Mouse (Mus musculus) cerebellum, postnatal 36 days (tissue): ENCODE measurements at regions not wholly inside any gene's neighbourhood (a gene's known extent, or its start where the extent isn't known, plus 50 kb on each side); places are given as distances from the start of the nearest gene placed in this dataset.
"Not testable (repeated sequence)": the region's sequence is repeated elsewhere in the genome, so short reads cannot be mapped to it uniquely, and the experiment has no call there.

Experiments
- DNase-seq, 2 experiments: peaks; one replicate each; pipeline ENCODE4 v3.0.0; 2021 to 2022; ENCODE audit warnings: mixed read lengths in 2 of 2

GRCm38 (mm10) chr16:76510861-76511260 lies 137.2 kb upstream of the Nrip1 start:
- DNase-seq: no peak

- no peak for DNase-seq
Observed at GRCm38 (mm10) chr16:76509109-76509650, 135.6 kb upstream of the Nrip1 start.

- DNase-seq: no peak
Observed at GRCm38 (mm10) chr16:76507191-76507746, 133.6 kb upstream of the Nrip1 start.

- DNase-seq: no peak
Observed at GRCm38 (mm10) chr16:76506240-76506639, 132.6 kb upstream of the Nrip1 start.

- no peak for DNase-seq
Observed at GRCm38 (mm10) chr16:76499686-76500400, 126.2 kb upstream of the Nrip1 start.

- no peak for DNase-seq
Observed at GRCm38 (mm10) chr16:76498233-76498632, 124.6 kb upstream of the Nrip1 start.

- no peak for DNase-seq
Observed at GRCm38 (mm10) chr16:76497041-76497808, 123.6 kb upstream of the Nrip1 start.

GRCm38 (mm10) chr16:76483419-76483818 lies 109.8 kb upstream of the Nrip1 start:
- DNase-seq: no peak

- no peak for DNase-seq
Observed at GRCm38 (mm10) chr16:76481966-76482365, 108.3 kb upstream of the Nrip1 start.

- DNase-seq: no peak
Observed at GRCm38 (mm10) chr16:76477474-76477873, 103.8 kb upstream of the Nrip1 start.

- DNase-seq: no peak
Observed at GRCm38 (mm10) chr16:76474481-76474880, 100.9 kb upstream of the Nrip1 start.

- no peak for DNase-seq
Observed at GRCm38 (mm10) chr16:76472386-76472785, 98.8 kb upstream of the Nrip1 start.

- no peak for DNase-seq
Observed at GRCm38 (mm10) chr16:76471081-76471480, 97.5 kb upstream of the Nrip1 start.

GRCm38 (mm10) chr16:76459521-76459920 lies 85.9 kb upstream of the Nrip1 start:
- no peak for DNase-seq

GRCm38 (mm10) chr16:76456300-76456599 lies 82.6 kb upstream of the Nrip1 start:
- DNase-seq: not testable (repeated sequence)

- no peak for DNase-seq
Observed at GRCm38 (mm10) chr16:76455499-76456299, 82.1 kb upstream of the Nrip1 start.

GRCm38 (mm10) chr16:76454741-76455465 lies 81.3 kb upstream of the Nrip1 start:
- DNase-seq: peak; percentile 14 to 16

GRCm38 (mm10) chr16:76453457-76454200 lies 80.0 kb upstream of the Nrip1 start:
- no peak for DNase-seq

- DNase-seq: no peak
Observed at GRCm38 (mm10) chr16:76448773-76449172, 75.1 kb upstream of the Nrip1 start.

- DNase-seq: no peak
Observed at GRCm38 (mm10) chr16:76447033-76447432, 73.4 kb upstream of the Nrip1 start.

GRCm38 (mm10) chr16:76444668-76445067 lies 71.0 kb upstream of the Nrip1 start:
- no peak for DNase-seq

- no peak for DNase-seq
Observed at GRCm38 (mm10) chr16:76442635-76443034, 69.0 kb upstream of the Nrip1 start.
